Mouse (Mus musculus): ENCODE results near the gene Mrc2.

GRCm38 (mm10) chr11:105362041-105362765 lies 69.8 kb downstream of the Mrc2 start:
- TF ChIP-seq CTCF (IDR thresholded peaks at IDR 0.05; ENCODE audit: borderline replicate concordance, extremely low read depth, insufficient read depth, insufficient read length) (no peak), POLR2A (IDR thresholded peaks at IDR 0.05; ENCODE audit: borderline replicate concordance, extremely low read depth, insufficient read depth, insufficient read length, poor library complexity, severe bottlenecking) (no peak)

Data from brain, embryonic 14.5 days (tissue).